Mouse (Mus musculus) CH12.LX (cell line): ENCODE measurements around the gene St8sia1. TPM values are rescaled to one million over a fixed set of nuclear protein-coding genes. Genes with fewer than 3 reads are reported as not detected.

Experiments used
- DNase-seq: peaks from one replicate; pipeline ENCODE4 v3.0.0-alpha.2; 2013; ENCODE audit errors: extremely low read depth
- H3K27ac ChIP-seq: 2 replicates; pipeline ENCODE4 v1.5.1; 2012; ENCODE audit warnings: low read depth, mild to moderate bottlenecking, control low read depth, moderate library complexity; ENCODE audit not compliant: insufficient read depth
- H3K27me3 ChIP-seq: replicated peaks from 2 replicates; pipeline ENCODE3; 2012; ENCODE audit warnings: inconsistent platforms
- H3K36me3 ChIP-seq, 2 experiments: replicated peaks in 1 of 2; 2 replicates each; pipeline versions ENCODE3 to v1.6.1; 2012; ENCODE audit warnings: inconsistent platforms in 1 of 2, low read length in 1 of 2, mild to moderate bottlenecking in 1 of 2, mixed read lengths in 1 of 2, moderate library complexity in 1 of 2; ENCODE audit not compliant: control insufficient read depth in 1 of 2, insufficient read depth in 1 of 2
- H3K4me1 ChIP-seq, 2 experiments: 2 replicates each; pipeline ENCODE4 v1.6.1; 2012; ENCODE audit warnings: inconsistent platforms in 1 of 2, moderate library complexity in 1 of 2; ENCODE audit not compliant: insufficient read depth in 2 of 2, control insufficient read depth in 1 of 2
- H3K4me2 ChIP-seq: 2 replicates; pipeline ENCODE4 v1.6.1; 2012; ENCODE audit warnings: low read depth, mild to moderate bottlenecking, control low read depth; ENCODE audit not compliant: poor library complexity, insufficient read depth, severe bottlenecking
- H3K4me3 ChIP-seq, 3 experiments: fragments of 150-350 bp in 1 of 3; sonication (generic) in 1 of 3; replicated peaks in 1 of 3; 2 replicates each; pipeline versions ENCODE3 to v1.5.1; 2011 to 2012; ENCODE audit warnings: low read depth in 2 of 3, low read length in 2 of 3, mild to moderate bottlenecking in 2 of 3, moderate library complexity in 2 of 3, control low read depth in 1 of 3, improper control_type of control experiment in 1 of 3, inconsistent platforms in 1 of 3, mixed read lengths in 1 of 3; ENCODE audit not compliant: poor library complexity in 1 of 3
- H3K79me2 ChIP-seq: replicated peaks from 2 replicates; pipeline ENCODE4 v1.6.1; 2012; ENCODE audit warnings: mild to moderate bottlenecking, moderate library complexity; ENCODE audit not compliant: control insufficient read depth, poor library complexity, insufficient read depth, severe bottlenecking; ENCODE audit errors: extremely low read depth
- H3K9ac ChIP-seq: 2 replicates; pipeline ENCODE4 v1.6.1; 2012; ENCODE audit warnings: low read depth, mild to moderate bottlenecking, control low read depth, moderate library complexity; ENCODE audit not compliant: insufficient read depth
- H3K9me3 ChIP-seq: replicated peaks from 2 replicates; pipeline ENCODE3; 2012; ENCODE audit warnings: low read length, inconsistent platforms, mixed read lengths
- BHLHE40 ChIP-seq: IDR thresholded peaks from 2 replicates; pipeline ENCODE4 v1.6.1; 2011; ENCODE audit warnings: mild to moderate bottlenecking, low read depth, low read length, improper control_type of control experiment
- CHD2 ChIP-seq: IDR thresholded peaks from 2 replicates; pipeline ENCODE4 v1.6.1; 2011; ENCODE audit warnings: low read length, improper control_type of control experiment
- ETS1 ChIP-seq: conservative IDR thresholded peaks from 2 replicates; pipeline ENCODE4 v1.6.1; 2012; ENCODE audit warnings: low read depth, mild to moderate bottlenecking, inconsistent platforms, low read length, improper control_type of control experiment, moderate library complexity
- IRF4 ChIP-seq: IDR thresholded peaks from 2 replicates; pipeline ENCODE4 v1.6.1; 2014; ENCODE audit warnings: low read depth, mild to moderate bottlenecking, inconsistent platforms, low read length, improper control_type of control experiment
- KAT2A ChIP-seq: IDR thresholded peaks from 2 replicates; pipeline ENCODE4 v1.6.1; 2012; ENCODE audit warnings: low read length, improper control_type of control experiment, inconsistent platforms; ENCODE audit not compliant: insufficient replicate concordance
- MAFK ChIP-seq: IDR thresholded peaks from 2 replicates; pipeline ENCODE4 v1.6.1; 2011; ENCODE audit warnings: low read length, improper control_type of control experiment; ENCODE audit not compliant: insufficient replicate concordance
- MAX ChIP-seq: IDR thresholded peaks from 2 replicates; pipeline ENCODE4 v1.6.1; 2011; ENCODE audit warnings: low read length, improper control_type of control experiment
- MAZ ChIP-seq: IDR thresholded peaks from 2 replicates; pipeline ENCODE4 v1.6.1; 2012; ENCODE audit warnings: low read depth, mild to moderate bottlenecking, inconsistent platforms, low read length, improper control_type of control experiment, moderate library complexity
- MEF2A ChIP-seq: IDR thresholded peaks from 2 replicates; pipeline ENCODE4 v1.6.1; 2014; ENCODE audit warnings: low read depth, mild to moderate bottlenecking, inconsistent platforms, low read length, improper control_type of control experiment, borderline replicate concordance
- MYC ChIP-seq: IDR thresholded peaks from 2 replicates; pipeline ENCODE4 v1.6.1; 2011; ENCODE audit warnings: low read depth, mild to moderate bottlenecking, improper control_type of control experiment, low read length
- POLR2A ChIP-seq: IDR thresholded peaks from 2 replicates; pipeline ENCODE4 v1.6.1; 2011; ENCODE audit warnings: low read depth, mild to moderate bottlenecking, improper control_type of control experiment, low read length
- SMC3 ChIP-seq: IDR thresholded peaks from 2 replicates; pipeline ENCODE4 v1.6.1; 2011; ENCODE audit warnings: low read depth, low read length, improper control_type of control experiment
- TCF12 ChIP-seq: IDR thresholded peaks from 2 replicates; pipeline ENCODE4 v1.6.1; 2014; ENCODE audit warnings: low read depth, mild to moderate bottlenecking, inconsistent platforms, low read length, improper control_type of control experiment
- ZKSCAN1 ChIP-seq: IDR thresholded peaks from 2 replicates; pipeline ENCODE4 v1.6.1; 2012; ENCODE audit warnings: low read depth, inconsistent platforms, low read length, improper control_type of control experiment, borderline replicate concordance
- ZNF384 ChIP-seq: IDR thresholded peaks from 2 replicates; pipeline ENCODE4 v1.6.1; 2012; ENCODE audit warnings: low read depth, low read length, improper control_type of control experiment, inconsistent platforms
- dilution Hi-C: fragments of 300-500 bp; cut with MboI; formaldehyde crosslinking; loops from 2 replicates; pipeline ENCODE4 v1.14.3; 2020; ENCODE audit warnings: low sequenced_read_pairs; ENCODE audit not compliant: extremely low pct_unique_long_range_greater_than_20kb, extremely low pct_ligation_motif_present
- in situ Hi-C: fragments of 300-500 bp; cut with MboI; formaldehyde crosslinking; loops from 3 replicates; pipeline ENCODE4 v1.14.3; 2019; ENCODE audit warnings: low sequenced_read_pairs, low pct_ligation_motif_present, low pct_unique_long_range_greater_than_20kb, mixed read lengths
- polyA plus RNA-seq: library from polyadenylated mRNA; unstranded; fragments of >175 nt; gene quantifications from 2 replicates; pipeline ENCODE4 v1.2.1, GENCODE M21; 2012; ENCODE audit warnings: low read depth; ENCODE audit not compliant: insufficient read length
- total RNA-seq, 2 experiments: library from RNA; depleted of rRNA; stranded (reverse); fragments of 300-350 nt in 1 of 2; fragments of >200 nt in 1 of 2; gene quantifications; 2 replicates each; pipeline ENCODE4 v1.2.3; 2012 to 2014

St8sia1 gene
- total and polyA plus RNA-seq, 3 experiments = 0.13 to 0.51 (median 0.20) TPM

- DNase-seq = peak; percentile 64
- no peaks in the 10 kb centered on the region for H3K9me3 ChIP-seq
- TF ChIP-seq MAFK (peak; percentile 95), MYC (peak; percentile 57; the same call in 1 of the 2 replicates), CHD2 (no peak), SMC3 (no peak), MEF2A (0 out of 2 replicates have a peak, but pooled peaks have one; percentile 25), ZNF384 (no peak), BHLHE40 (peak; percentile 25; the same call in 1 of the 2 replicates), MAX (no peak), ZKSCAN1 (no peak), TCF12 (no peak), MAZ (peak; percentile 61; the same call in 1 of the 2 replicates), IRF4 (no peak), POLR2A (no peak)
- H3K27ac ChIP-seq = no peak overlapping the region
- H3K4me2 ChIP-seq = peak overlapping the region; percentile 69
- peaks cover 8 to 36% of the 10 kb centered on the region in 2 experiments; a peak in 3 of 4 replicates for H3K4me1 ChIP-seq
- no peaks in the 10 kb centered on the region for H3K27me3 ChIP-seq
- H3K9ac ChIP-seq = peak overlapping the region; percentile 9; the same call in 1 of the 2 replicates
- H3K79me2 ChIP-seq = no peaks in the 10 kb centered on the region
- in situ Hi-C loops (no loop called here), dilution Hi-C loops (no loop called here)
- no peaks in the 10 kb centered on the region for H3K36me3 ChIP-seq
- no peak overlapping the region for H3K4me3 ChIP-seq
Measured at GRCm38 (mm10) chr6:142809373-142810098, 154.7 kb downstream of the St8sia1 start.

- in situ Hi-C loops = no loop called here
- Histone ChIP-seq H3K36me3 (no peaks in the 10 kb centered on the region), H3K4me2 (peak overlapping the region; percentile 24; the same call in 1 of the 2 replicates), H3K9me3 (no peaks in the 10 kb centered on the region), H3K4me3 (no peak overlapping the region), H3K4me1 (peaks cover 8 to 26% of the 10 kb centered on the region in 2 experiments; a peak in 3 of 4 replicates), H3K27ac (no peak overlapping the region), H3K9ac (no peak overlapping the region), H3K27me3 (no peaks in the 10 kb centered on the region), H3K79me2 (no peaks in the 10 kb centered on the region)
- DNase-seq = no peak
- TF ChIP-seq ETS1 (0 out of 2 replicates have a peak, but pooled peaks have one; percentile 10), KAT2A (no peak)
- dilution Hi-C loops = no loop called here
Measured at GRCm38 (mm10) chr6:142806326-142806725, 157.9 kb downstream of the St8sia1 start.
